Mouse (Mus musculus): Measurements from ENCODE around the gene Ces3a.
"Not testable (repeated sequence)": the region's sequence is repeated elsewhere in the genome, so short reads cannot be mapped to it uniquely, and the experiment has no call there.

The Ces3a gene

DNA sequence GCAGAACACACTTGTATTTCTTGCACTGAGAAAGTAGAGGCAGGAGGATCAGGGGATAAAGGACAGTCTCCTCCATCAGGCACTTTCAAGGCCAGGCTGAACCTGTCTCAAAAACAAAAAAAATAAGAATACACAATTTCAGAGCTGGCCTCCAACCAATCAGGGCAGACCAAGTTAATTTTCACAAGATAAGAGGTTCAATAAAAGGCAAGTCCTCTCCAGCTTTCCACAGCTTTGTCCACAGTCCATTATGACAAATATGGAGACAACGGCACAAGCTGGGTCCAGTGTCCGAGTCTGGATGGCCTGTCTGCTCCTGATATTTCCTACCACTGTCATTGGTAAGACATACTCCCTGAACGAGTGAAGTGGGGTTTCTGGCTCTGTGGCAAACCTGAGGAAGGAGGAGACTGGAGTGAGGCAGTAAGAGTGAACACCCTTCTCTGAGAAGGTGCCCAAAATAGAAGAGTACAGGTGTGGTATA, at the start of gene Ces3a:
Gene Ces3a, plus strand, starts transcription at position 231 of the 484 bp plus-strand sequence.
- DNase-seq: no peak

GRCm38 (mm10) chr8:104999183-104999582, 49.2 kb upstream of the Ces3a start:
- no peak for DNase-seq

GRCm38 (mm10) chr8:105000586-105000985, 47.8 kb upstream of the Ces3a start, which contains the start of gene Ces2h:
Gene Ces2h (plus strand): TSS chr8:105000853.
- DNase-seq: no peak

GRCm38 (mm10) chr8:105010000-105010399, 38.4 kb upstream of the Ces3a start:
- DNase-seq: no peak

- DNase-seq: no peak
These were observed 37.3 kb upstream of the Ces3a start for GRCm38 (mm10) chr8:105011136-105011535.

GRCm38 (mm10) chr8:105014391-105014790, 34.0 kb upstream of the Ces3a start:
- DNase-seq: no peak

DNA sequence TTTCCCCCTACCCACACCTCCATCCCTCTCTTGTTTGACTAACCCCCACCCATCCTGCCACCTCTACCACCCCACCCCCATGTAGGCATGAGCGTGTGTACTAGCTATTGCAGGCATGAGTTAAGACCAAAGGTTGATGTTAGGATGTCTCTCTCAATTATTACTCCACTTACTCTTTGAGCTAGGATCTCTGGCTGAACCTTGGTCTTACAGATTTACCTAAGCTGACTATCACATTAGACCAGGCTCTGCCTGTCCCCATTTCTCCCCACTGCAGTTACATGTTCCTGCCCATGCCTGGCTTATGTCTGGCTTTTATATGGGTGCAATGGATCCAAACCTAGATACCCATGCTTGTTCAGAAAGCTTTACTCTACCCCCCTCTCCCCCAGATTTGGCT, 26.4 kb upstream of the Ces3a start:
- no peak for DNase-seq

DNA sequence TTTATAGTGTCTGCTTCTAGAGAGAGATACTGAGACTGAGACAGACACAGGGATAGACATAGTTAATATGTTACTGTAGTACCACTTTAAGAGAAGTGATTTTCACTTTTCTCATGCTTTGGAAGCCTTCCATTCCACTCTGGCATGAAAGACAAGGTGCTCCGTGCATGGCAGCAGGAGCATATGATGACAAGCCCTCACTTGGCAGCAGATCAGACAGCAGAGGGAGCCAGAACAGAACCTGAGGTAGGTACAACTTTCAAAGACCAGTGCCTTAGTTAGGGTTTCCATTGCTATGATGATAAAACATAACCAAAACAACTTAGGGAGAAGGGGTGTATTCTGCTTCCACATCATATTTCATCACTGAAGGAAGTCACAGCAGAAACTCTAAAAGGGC, 25.3 kb upstream of the Ces3a start:
- no peak for DNase-seq

DNA sequence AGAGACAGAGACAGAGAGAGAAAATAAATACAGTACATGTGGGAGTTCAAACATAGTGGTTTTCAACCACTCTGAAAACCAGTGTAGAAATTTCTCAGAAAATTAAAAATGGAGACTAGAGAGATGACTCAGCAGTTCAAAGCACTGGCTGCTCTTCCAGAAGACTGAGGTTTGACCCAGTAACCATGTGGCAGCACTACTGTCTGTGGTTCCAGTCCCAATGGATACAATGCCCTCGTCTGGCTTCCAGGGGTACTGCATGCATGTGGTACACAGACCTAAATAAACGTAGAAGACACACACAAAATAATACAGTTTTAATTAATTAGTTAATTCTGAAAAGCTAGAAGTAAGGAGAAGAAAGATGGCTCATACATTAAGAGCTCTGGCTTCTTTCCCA, 23.4 kb upstream of the Ces3a start:
- no peak for DNase-seq

GRCm38 (mm10) chr8:105043510-105043909, 4.9 kb upstream of the Ces3a start:
- no peak for DNase-seq

DNA sequence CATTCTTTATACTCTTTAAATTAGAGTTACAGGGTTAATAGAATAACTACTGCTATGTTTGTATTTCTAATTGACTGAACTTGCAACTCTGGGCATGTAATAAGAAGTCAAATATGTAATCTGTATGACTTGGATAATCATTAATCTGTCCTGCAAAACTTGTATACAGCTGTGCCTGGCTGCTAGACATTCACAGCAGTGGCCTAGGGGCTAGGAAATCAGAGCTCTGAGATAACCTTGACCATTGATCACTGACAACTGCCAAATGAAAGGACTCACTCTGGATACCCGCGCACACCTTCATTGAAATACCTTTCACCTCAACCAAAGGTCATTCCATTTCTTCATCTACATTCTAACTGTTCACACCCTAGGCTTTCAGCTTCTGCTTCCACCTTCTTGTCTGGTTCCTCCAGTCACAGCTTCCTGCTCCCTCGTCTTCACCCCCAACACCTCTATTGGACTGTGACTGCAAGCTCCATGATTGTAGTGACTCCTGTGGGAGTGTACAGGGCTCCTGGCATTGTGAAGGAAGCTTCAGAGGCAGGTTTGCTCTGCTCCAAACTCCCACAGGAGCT, 2.5 kb upstream of the Ces3a start:
- no peak for DNase-seq

- DNase-seq: no peak
These were observed 7.8 kb downstream of the Ces3a start for GRCm38 (mm10) chr8:105056211-105056610.

DNA sequence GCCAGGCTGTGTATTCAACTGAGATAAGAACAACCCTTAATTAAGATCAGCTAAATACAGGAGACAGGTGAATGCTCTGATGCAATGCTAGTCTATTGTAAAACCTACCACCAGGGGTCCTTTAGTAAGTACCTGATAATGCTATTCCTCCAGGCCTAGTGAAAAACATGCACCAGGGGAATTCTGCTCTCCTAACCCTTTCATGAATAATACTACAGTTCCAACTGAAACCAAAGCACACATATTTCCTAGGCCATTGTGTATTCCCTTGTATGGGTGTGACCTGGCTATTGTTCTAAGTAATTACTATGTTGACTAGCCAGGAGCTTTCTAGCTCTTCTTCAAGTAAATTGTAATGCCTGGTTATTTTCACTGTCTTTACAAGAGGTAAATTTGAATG, 11.7 kb downstream of the Ces3a start:
- DNase-seq: no peak

GRCm38 (mm10) chr8:105066761-105067160, 18.4 kb downstream of the Ces3a start:
- DNase-seq: no peak

- not testable (repeated sequence) for DNase-seq
These were observed 19.5 kb downstream of the Ces3a start for GRCm38 (mm10) chr8:105067905-105068304.

- DNase-seq: no peak
These were observed 20.6 kb downstream of the Ces3a start for GRCm38 (mm10) chr8:105068971-105069370.

DNA sequence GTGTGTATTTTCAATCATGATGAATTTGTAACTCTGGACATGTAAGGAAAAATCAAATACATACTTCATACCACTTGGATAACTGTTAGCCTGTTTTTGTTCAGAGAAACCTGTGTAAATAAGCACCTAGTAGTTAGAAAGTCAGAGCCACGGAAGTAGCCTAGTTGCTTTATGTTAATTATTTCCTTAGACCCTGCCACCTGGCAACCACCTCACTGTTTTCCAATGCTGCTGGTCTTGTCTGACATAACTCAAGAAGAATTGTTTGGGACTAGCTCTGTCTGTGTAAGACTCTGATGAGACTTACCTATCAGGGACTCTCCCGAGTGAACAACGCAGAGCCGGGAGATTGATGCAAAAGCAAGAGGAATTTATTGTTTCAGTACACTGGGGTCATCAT, 28.2 kb downstream of the Ces3a start:
- no peak for DNase-seq

DNA sequence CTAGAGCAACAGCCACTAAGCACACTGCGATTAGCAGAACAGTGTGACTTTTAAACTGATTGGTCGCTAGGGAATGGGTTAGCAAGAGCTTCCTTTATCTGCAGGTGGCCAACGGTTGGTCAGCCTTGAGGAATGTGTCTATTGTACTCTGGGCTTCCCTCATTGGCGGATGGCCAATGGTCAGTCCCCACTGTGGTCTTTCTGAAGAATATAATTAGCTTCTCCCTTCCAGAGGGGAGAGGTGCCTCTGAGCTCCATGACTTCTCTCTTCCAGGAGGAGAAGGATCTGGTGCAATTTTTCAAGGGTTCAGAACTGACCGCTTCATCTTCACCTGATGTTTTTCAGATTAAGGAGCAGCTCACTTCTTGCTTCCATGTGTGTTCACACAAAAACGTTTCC, 28.7 kb downstream of the Ces3a start:
- no peak for DNase-seq

GRCm38 (mm10) chr8:105078591-105078990, 30.2 kb downstream of the Ces3a start:
- DNase-seq: no peak

DNA sequence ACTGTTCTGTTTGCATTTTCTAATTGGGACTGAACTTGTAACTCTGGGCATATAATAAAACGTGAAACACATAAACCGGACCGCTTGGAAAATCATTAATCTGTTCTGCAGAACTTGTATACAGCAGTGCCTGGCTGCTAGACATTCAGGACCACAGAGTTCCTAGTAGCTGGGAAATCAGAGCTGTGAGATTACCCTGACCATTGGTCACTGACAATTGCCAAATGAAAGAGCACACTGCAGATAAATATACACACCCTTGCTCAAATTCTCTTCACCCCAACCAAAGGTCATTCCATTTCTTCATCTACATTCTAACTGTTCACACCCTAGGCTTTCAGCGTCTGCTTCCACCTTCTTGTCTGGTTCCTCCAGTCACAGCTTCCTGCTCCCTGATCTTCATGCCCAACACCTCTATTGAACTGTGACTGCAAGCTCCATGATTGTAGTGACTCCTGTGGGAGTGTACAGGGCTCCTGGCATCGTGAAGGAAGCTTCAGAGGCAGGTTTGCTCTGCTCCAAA, 32.5 kb downstream of the Ces3a start:
- no peak for DNase-seq

DNA sequence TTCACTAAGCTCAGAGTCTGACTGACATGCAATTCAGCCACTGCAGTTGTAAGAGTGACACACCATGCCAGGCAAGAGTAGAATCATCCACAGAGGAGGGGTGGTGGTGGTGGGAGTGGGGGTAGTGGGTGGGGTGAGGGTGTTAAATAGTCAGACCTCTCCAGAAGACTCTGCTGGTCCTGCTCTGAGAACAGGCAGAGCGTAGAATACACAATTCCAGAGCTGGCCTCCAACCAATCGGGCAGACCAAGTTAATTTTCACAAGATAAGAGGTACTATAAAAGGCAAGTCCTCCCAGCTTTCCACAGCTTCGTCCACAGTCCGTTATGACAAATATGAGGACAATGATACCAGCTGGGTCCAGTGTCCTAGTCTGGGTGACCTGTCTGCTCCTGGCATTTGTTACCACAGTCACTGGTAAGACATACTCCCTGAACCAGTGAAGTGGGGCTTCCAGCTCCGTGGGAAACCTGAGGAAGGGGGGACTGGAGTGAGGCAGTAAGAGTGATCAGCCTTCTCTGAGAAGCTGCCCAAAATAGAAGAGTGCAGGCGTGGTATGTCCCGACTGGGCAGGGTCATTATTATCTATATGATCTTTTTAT, 35.1 kb downstream of the Ces3a start, which contains the start of gene Ces3b:
Gene Ces3b, plus strand, starts transcription at position 305 of the 602 bp plus-strand sequence.
- no peak for DNase-seq

- not testable (repeated sequence) for DNase-seq
These were observed 39.8 kb downstream of the Ces3a start for GRCm38 (mm10) chr8:105088166-105088565.

DNA sequence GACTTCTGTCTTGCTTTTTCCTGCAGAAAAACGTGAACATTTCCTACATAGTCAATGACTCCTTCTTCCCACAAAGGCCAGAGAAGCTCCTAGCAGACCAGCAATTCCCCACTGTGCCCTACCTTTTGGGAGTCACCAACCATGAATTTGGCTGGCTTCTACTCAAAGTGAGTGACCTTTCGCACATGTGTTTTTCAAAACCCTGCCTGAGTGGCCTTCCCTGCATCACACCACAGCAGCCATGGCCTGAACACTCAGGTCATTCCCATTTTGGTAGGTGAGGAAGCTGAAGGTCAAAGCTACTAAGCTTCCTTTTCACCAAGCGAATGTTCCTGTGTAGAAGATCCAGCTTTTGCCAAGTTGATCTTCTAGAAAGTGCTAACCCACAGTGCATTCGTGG, 40.2 kb downstream of the Ces3a start:
- no peak for DNase-seq

GRCm38 (mm10) chr8:105093992-105094391, 45.6 kb downstream of the Ces3a start:
- DNase-seq: no peak
